Comparison of ENCODE assay signal across 18 mouse cellular contexts in genomic region chr10:106738190-106738589, GRCm38 (mm10).
"Had no signal": no experiment of that assay in that cellular context is flagged by ENCODE, and none has a peak within 500 bp of the region (broad histone marks: within the 10 kb centered on the region; RNA-seq: fewer than 3 reads in every experiment).

No protein-coding gene starts in this region.

- ATAC-seq: liver, postnatal 0 days; lung, postnatal 0 days; midbrain, embryonic 13.5 days; midbrain, embryonic 15.5 days had no signal

- H3K36me3 ChIP-seq: liver, embryonic 15.5 days; lung, embryonic 15.5 days; midbrain, embryonic 13.5 days; midbrain, embryonic 15.5 days; neural tube, embryonic 13.5 days; neural tube, embryonic 15.5 days; stomach, embryonic 15.5 days had no signal

- H3K4me2 ChIP-seq: liver, embryonic 15.5 days; lung, embryonic 15.5 days; midbrain, embryonic 11.5 days; midbrain, embryonic 13.5 days; midbrain, embryonic 15.5 days; neural tube, embryonic 13.5 days; neural tube, embryonic 15.5 days; stomach, embryonic 15.5 days had no signal

- H3K27me3 ChIP-seq: liver, embryonic 15.5 days; lung, embryonic 15.5 days; megakaryocyte, embryonic 14.5 days; midbrain, embryonic 13.5 days; midbrain, embryonic 15.5 days; neural tube, embryonic 13.5 days; neural tube, embryonic 15.5 days; stomach, embryonic 15.5 days had no signal

- H3K4me3 ChIP-seq: liver, embryonic 15.5 days; lung, embryonic 15.5 days; megakaryocyte, embryonic 14.5 days; midbrain, embryonic 13.5 days; midbrain, embryonic 15.5 days; neural tube, embryonic 13.5 days; neural tube, embryonic 15.5 days; stomach, embryonic 15.5 days had no signal

- DNase-seq: liver, postnatal 0 days; lung, adult 2 months; lung, postnatal 14 days; lung, postnatal 36 days; right cerebral cortex, postnatal 14 days; thymus, adult 2 months; thymus, postnatal 25 days; thymus, postnatal 4 days had no signal
